Mouse (Mus musculus): ENCODE measurements around the gene Enox2. TPM values are rescaled to one million over a fixed set of nuclear protein-coding genes. Genes with fewer than 3 reads are reported as not detected.
"Not testable (repeated sequence)": the region's sequence is repeated elsewhere in the genome, so short reads cannot be mapped to it uniquely, and the experiment has no call there.

The Enox2 gene
- polyA plus RNA-seq, 1 experiment from 2014 or later: 9.5 TPM

DNA sequence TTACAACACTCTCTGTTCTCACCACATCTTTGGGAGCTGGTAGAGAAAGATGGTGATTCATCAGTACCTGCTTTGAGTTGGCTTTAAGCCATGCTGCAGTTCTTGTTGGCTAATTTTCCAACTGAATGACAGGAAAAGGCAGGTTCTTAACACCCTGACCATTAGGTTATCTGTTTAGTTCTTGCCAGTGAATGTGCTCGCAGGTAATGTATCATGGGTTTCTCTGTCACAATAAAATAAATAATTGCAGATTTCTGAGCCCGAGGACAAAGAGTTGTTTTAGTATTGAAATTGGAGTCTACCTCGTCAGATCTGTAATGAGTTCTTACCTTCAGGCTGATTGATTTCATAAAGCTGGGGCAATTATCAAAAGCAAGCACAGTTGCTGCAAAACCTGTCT is 106.9 kb downstream of the Enox2 start:
- H3K9ac ChIP-seq (ENCODE audit: low read depth, low read length): no peak overlapping the region
- no peak overlapping the region for H3K27ac ChIP-seq (ENCODE audit: low read length)
- no peak overlapping the region for H3K4me2 ChIP-seq (ENCODE audit: low read depth, low read length)
- 73% methylated on average over 3 of the region's 3 CpGs for WGBS
- no peaks in the 10 kb centered on the region for H3K9me3 ChIP-seq (ENCODE audit: control insufficient read depth, low read length)
- no peak overlapping the region for H3K4me3 ChIP-seq (ENCODE audit: low read length)
- ATAC-seq: no peak
- no peaks in the 10 kb centered on the region for H3K4me1 ChIP-seq (ENCODE audit: control insufficient read depth, insufficient read depth, low read length)
- no peaks in the 10 kb centered on the region for H3K36me3 ChIP-seq (ENCODE audit: control insufficient read depth, insufficient read depth, low read length)
- no peaks in the 10 kb centered on the region for H3K27me3 ChIP-seq (replicated peaks; ENCODE audit: control insufficient read depth, insufficient read depth, low read length)

DNA sequence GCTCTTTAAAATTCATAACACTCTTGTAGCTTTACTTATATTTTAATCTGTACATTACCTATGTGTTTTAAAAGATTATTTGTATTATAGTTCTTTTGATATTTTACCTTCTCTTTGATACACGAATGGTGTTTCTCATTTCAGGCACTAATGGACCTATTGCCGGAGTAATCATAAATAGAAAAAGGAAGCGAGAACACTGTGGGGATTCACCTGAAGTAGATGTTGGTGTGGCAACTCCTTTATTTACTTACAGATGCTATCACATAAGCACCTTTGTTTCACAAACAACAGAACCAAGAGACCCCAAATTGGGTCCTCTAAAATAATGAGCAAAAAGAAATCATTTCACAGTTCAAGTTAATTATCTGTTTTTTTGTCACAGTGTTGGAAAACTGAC is 109.4 kb downstream of the Enox2 start:
- WGBS: 88% methylated on average over 3 of the region's 3 CpGs

DNA sequence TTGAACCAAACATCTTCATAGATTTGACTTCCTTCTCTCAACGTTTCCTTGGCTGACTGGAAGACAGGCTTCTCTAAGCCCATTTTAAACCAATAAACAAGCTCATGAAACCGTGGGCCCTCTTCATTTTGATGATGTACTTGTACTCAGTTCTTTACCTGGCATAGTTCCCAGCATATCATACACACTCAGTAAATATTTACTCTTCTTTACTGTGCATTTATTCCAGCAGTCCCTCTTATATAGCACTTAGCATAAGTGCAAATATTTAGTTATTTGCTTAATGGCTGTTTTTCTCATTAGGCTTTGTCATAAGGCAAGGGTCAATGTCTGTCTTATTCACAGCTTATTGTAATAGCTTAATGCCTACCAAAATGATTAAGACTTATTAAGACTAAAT is 133.8 kb downstream of the Enox2 start:
- 31% methylated on average over 2 of the region's 2 CpGs for WGBS
- H3K9me3 ChIP-seq (ENCODE audit: control insufficient read depth, low read length): no peaks in the 10 kb centered on the region
- no peak overlapping the region for H3K9ac ChIP-seq (ENCODE audit: low read depth, low read length)
- no peaks in the 10 kb centered on the region for H3K4me1 ChIP-seq (ENCODE audit: control insufficient read depth, insufficient read depth, low read length)
- no peak overlapping the region for H3K4me2 ChIP-seq (ENCODE audit: low read depth, low read length)
- H3K4me3 ChIP-seq (ENCODE audit: low read length): no peak overlapping the region
- ATAC-seq: no peak
- H3K27me3 ChIP-seq (replicated peaks; ENCODE audit: control insufficient read depth, insufficient read depth, low read length): no peaks in the 10 kb centered on the region
- no peak overlapping the region for H3K27ac ChIP-seq (ENCODE audit: low read length)
- no peaks in the 10 kb centered on the region for H3K36me3 ChIP-seq (ENCODE audit: control insufficient read depth, insufficient read depth, low read length)

More for the DNA sequence above, 109.4 kb downstream of the Enox2 start:
- no peaks in the 10 kb centered on the region for H3K4me1 ChIP-seq (ENCODE audit: control insufficient read depth, insufficient read depth, low read length)
- no peak for ATAC-seq
- no peak overlapping the region for H3K4me3 ChIP-seq (ENCODE audit: low read length)
- H3K9ac ChIP-seq (ENCODE audit: low read depth, low read length): no peak overlapping the region
- H3K36me3 ChIP-seq (ENCODE audit: control insufficient read depth, insufficient read depth, low read length): no peaks in the 10 kb centered on the region
- H3K27ac ChIP-seq (ENCODE audit: low read length): no peak overlapping the region
- no peaks in the 10 kb centered on the region for H3K27me3 ChIP-seq (replicated peaks; ENCODE audit: control insufficient read depth, insufficient read depth, low read length)
- no peak overlapping the region for H3K4me2 ChIP-seq (ENCODE audit: low read depth, low read length)
- H3K9me3 ChIP-seq (ENCODE audit: control insufficient read depth, low read length): no peaks in the 10 kb centered on the region

DNA sequence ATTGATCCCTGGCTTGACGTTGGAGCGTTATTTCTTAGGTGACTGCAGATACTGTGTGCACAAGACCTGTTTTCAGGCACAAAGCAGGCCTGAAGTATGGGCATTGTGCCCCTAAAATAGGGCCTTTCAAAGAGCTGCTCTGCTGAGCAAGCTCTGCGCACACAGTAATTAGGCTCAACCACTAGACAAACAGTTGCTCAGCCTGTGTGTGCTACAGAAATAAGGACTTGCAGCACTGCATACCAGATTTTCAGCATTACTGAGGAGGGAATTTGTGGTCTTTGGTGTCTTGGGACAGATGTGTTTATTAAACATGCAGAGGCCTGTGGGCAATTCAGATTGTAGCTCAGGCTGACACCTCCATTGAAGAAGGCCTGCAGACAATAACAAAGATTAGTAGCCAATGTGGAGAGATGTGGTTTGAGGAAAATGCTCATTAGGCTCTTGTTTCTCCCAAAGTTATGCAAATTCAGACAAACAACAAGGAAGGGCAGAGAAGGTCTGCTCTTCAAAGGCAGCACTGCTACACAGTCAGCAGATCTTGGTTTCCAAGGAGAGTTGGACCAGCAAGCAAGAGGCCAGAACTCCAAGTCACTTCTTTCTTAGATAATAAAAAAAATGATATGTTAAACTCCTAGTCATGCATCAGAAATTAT is 163.2 kb downstream of the Enox2 start:
- H3K4me2 ChIP-seq (ENCODE audit: low read depth, low read length): no peak overlapping the region
- 65% methylated on average over 3 of the region's 3 CpGs for WGBS

DNA sequence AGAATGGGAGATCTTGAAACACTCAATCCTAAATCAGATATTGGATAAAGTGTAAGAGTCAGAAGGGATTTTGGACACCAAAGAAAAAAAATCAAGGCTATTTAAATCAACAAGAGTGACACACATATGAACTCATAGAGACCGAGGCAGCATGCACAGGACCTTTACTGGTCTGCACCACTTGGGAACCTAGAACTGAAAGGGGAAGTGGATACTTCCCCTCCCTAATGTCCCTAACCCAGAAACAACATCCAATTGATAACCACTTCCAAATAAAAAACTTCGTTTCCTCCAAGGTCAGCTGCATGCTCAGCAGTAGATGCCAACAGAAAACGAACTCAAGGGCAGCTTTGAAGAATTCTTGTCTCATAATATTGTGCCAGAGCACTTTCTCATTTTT is 171.6 kb downstream of the Enox2 start:
- 72% methylated on average over 3 of the region's 3 CpGs for WGBS
- H3K4me2 ChIP-seq (ENCODE audit: low read depth, low read length): no peak overlapping the region

More for the DNA sequence above, 163.2 kb downstream of the Enox2 start:
- Histone ChIP-seq H3K27ac (ENCODE audit: low read length) (no peak overlapping the region), H3K27me3 (replicated peaks; ENCODE audit: control insufficient read depth, insufficient read depth, low read length) (no peaks in the 10 kb centered on the region), H3K4me3 (ENCODE audit: low read length) (no peak overlapping the region), H3K9ac (ENCODE audit: low read depth, low read length) (no peak overlapping the region), H3K36me3 (ENCODE audit: control insufficient read depth, insufficient read depth, low read length) (no peaks in the 10 kb centered on the region), H3K4me1 (ENCODE audit: control insufficient read depth, insufficient read depth, low read length) (no peaks in the 10 kb centered on the region), H3K9me3 (ENCODE audit: control insufficient read depth, low read length) (no peaks in the 10 kb centered on the region)
- ATAC-seq: no peak

DNA sequence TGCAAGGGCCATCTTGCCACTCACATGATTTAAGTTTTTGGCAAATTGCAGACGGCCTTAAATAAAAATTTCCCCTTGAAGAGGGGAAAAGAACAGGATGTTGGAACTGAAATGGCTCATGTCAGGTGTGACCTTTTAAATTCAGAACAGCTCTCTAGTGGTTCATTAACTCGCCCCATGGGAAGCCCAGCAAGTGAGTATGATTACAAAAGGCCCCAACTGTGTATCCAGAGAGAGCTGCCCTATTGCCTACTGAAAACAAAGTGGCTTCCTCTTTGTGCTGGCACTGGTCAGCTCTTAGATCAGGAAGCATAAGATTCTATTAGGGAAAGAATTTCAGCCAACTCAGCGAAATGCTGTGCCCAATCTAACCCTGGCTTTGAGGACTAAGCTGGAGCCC is 175.6 kb downstream of the Enox2 start:
- Histone ChIP-seq H3K27me3 (replicated peaks; ENCODE audit: control insufficient read depth, insufficient read depth, low read length) (no peaks in the 10 kb centered on the region), H3K9me3 (ENCODE audit: control insufficient read depth, low read length) (no peaks in the 10 kb centered on the region), H3K4me2 (ENCODE audit: low read depth, low read length) (no peak overlapping the region), H3K4me1 (ENCODE audit: control insufficient read depth, insufficient read depth, low read length) (no peaks in the 10 kb centered on the region), H3K9ac (ENCODE audit: low read depth, low read length) (no peak overlapping the region), H3K4me3 (ENCODE audit: low read length) (no peak overlapping the region), H3K36me3 (ENCODE audit: control insufficient read depth, insufficient read depth, low read length) (no peaks in the 10 kb centered on the region), H3K27ac (ENCODE audit: low read length) (no peak overlapping the region)
- no peak for ATAC-seq
- 57% methylated on average over 3 of the region's 3 CpGs for WGBS

More for the DNA sequence above, 171.6 kb downstream of the Enox2 start:
- no peak overlapping the region for H3K27ac ChIP-seq (ENCODE audit: low read length)
- no peak overlapping the region for H3K9ac ChIP-seq (ENCODE audit: low read depth, low read length)
- no peaks in the 10 kb centered on the region for H3K27me3 ChIP-seq (replicated peaks; ENCODE audit: control insufficient read depth, insufficient read depth, low read length)
- H3K4me3 ChIP-seq (ENCODE audit: low read length): no peak overlapping the region
- no peaks in the 10 kb centered on the region for H3K9me3 ChIP-seq (ENCODE audit: control insufficient read depth, low read length)
- H3K36me3 ChIP-seq (ENCODE audit: control insufficient read depth, insufficient read depth, low read length): no peaks in the 10 kb centered on the region
- no peak for ATAC-seq
- no peaks in the 10 kb centered on the region for H3K4me1 ChIP-seq (ENCODE audit: control insufficient read depth, insufficient read depth, low read length)

DNA sequence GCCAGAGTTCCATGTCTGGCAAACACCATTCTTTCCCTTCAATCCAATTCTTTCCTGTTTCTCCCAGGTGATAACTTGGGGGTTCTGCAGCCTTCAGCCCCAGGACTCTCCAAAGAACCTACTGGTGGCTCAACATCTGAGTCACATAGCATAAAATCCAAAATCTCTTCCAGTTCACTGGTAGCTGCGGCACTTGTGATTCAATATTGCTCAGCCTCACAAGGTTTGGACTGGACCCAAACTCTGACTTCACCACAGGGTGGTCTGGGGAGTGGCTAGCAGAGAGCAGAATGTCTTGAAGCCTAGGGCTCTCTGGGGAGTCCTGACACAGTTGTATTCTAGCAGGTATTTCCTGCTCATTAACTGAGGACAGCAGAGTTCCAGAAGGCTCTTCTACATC is 187.5 kb downstream of the Enox2 start:
- not testable (repeated sequence) for H3K4me1 ChIP-seq (ENCODE audit: control insufficient read depth, insufficient read depth, low read length); H3K4me3 ChIP-seq (ENCODE audit: low read length); H3K27me3 ChIP-seq (replicated peaks; ENCODE audit: control insufficient read depth, insufficient read depth, low read length); H3K9me3 ChIP-seq (ENCODE audit: control insufficient read depth, low read length); H3K27ac ChIP-seq (ENCODE audit: low read length); H3K9ac ChIP-seq (ENCODE audit: low read depth, low read length); H3K36me3 ChIP-seq (ENCODE audit: control insufficient read depth, insufficient read depth, low read length); ATAC-seq; H3K4me2 ChIP-seq (ENCODE audit: low read depth, low read length)
- 70% methylated on average over 1 of the region's 1 CpGs for WGBS

DNA sequence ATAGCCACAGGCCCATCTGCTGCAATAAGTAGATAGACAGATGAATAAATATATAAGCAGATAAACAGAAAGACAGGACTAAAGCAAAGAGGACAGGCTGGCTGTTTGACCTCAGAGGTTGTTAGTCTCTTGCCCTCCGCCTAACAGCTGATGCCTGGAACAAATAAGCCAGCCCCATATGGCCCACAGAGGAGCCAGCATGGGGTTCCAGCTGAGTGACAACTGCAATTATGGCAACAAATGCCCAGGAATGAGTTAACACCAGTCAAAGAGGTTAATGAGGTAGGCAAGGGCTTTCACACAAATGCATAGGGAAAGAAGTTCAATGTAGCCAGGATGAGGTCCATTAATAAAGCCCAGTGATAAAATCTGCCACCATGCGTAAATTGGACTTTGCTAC is 191.8 kb downstream of the Enox2 start:
- 75% methylated on average over 2 of the region's 2 CpGs for WGBS
- Histone ChIP-seq H3K4me3 (ENCODE audit: low read length) (no peak overlapping the region), H3K4me1 (ENCODE audit: control insufficient read depth, insufficient read depth, low read length) (no peaks in the 10 kb centered on the region), H3K27me3 (replicated peaks; ENCODE audit: control insufficient read depth, insufficient read depth, low read length) (no peaks in the 10 kb centered on the region), H3K36me3 (ENCODE audit: control insufficient read depth, insufficient read depth, low read length) (no peaks in the 10 kb centered on the region), H3K9me3 (ENCODE audit: control insufficient read depth, low read length) (no peaks in the 10 kb centered on the region), H3K4me2 (ENCODE audit: low read depth, low read length) (no peak overlapping the region), H3K9ac (ENCODE audit: low read depth, low read length) (no peak overlapping the region), H3K27ac (ENCODE audit: low read length) (no peak overlapping the region)
- ATAC-seq: no peak

DNA sequence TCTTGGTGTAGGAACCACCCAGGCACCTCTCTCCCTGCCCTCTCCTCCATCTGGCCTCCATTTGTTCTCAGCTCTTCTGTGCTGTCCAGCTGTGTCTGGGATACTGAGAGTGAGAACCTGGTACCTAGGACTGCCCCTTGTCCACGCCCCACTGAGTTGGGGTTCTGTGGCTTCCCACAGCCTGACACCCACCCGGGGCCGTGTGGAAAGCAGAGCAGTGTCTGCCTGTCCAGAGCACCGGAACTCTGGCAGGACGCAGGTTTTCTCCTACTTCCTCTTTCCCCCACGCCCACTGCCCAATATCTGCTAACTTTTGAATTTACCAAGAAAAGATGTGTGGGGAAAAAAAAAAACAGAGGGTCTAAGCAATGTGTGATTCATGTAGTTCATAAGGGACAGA is 213.0 kb downstream of the Enox2 start:
- WGBS: 70% methylated on average over 6 of the region's 6 CpGs
- Histone ChIP-seq H3K4me3 (ENCODE audit: low read length) (no peak overlapping the region), H3K4me1 (ENCODE audit: control insufficient read depth, insufficient read depth, low read length) (no peaks in the 10 kb centered on the region), H3K9me3 (ENCODE audit: control insufficient read depth, low read length) (no peaks in the 10 kb centered on the region), H3K9ac (ENCODE audit: low read depth, low read length) (no peak overlapping the region), H3K36me3 (ENCODE audit: control insufficient read depth, insufficient read depth, low read length) (no peaks in the 10 kb centered on the region), H3K27me3 (replicated peaks; ENCODE audit: control insufficient read depth, insufficient read depth, low read length) (no peaks in the 10 kb centered on the region), H3K4me2 (ENCODE audit: low read depth, low read length) (no peak overlapping the region), H3K27ac (ENCODE audit: low read length) (no peak overlapping the region)
- no peak for ATAC-seq

DNA sequence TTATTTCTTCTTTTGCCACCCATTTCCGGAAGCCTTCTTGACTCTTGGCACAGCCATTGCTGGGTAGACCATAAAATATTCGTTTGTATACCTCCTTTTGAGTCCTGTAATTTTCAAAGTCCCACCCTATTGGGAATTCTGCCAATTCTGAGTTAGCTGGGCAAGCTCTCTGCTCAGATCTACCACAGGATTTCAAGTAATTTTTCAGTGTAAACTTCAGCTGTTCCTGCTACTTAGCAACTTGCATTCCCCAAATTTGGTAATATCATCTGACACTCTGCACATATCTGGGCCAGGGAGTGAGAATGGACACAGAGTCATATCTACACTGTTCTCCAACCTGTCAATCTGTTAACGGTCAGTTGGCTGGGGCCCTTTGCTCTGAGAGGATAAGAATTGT is 214.5 kb downstream of the Enox2 start:
- Histone ChIP-seq H3K9ac (ENCODE audit: low read depth, low read length) (no peak overlapping the region), H3K27ac (ENCODE audit: low read length) (no peak overlapping the region), H3K9me3 (ENCODE audit: control insufficient read depth, low read length) (no peaks in the 10 kb centered on the region), H3K36me3 (ENCODE audit: control insufficient read depth, insufficient read depth, low read length) (no peaks in the 10 kb centered on the region), H3K27me3 (replicated peaks; ENCODE audit: control insufficient read depth, insufficient read depth, low read length) (no peaks in the 10 kb centered on the region), H3K4me1 (ENCODE audit: control insufficient read depth, insufficient read depth, low read length) (no peaks in the 10 kb centered on the region), H3K4me3 (ENCODE audit: low read length) (no peak overlapping the region), H3K4me2 (ENCODE audit: low read depth, low read length) (no peak overlapping the region)
- no peak for ATAC-seq
- WGBS: 64% methylated on average over 3 of the region's 3 CpGs
